Mouse (Mus musculus) MEL (cell line): ENCODE data around the gene Cadps. TPM values are rescaled to one million over a fixed set of nuclear protein-coding genes. Genes with fewer than 3 reads are reported as not detected.

Source experiments
- DNase-seq: peaks from one replicate; pipeline ENCODE4 v3.0.0; 2011; ENCODE audit warnings: low read depth, low spot score
- H3K27ac ChIP-seq: 2 replicates; pipeline ENCODE4 v1.5.1; 2012; ENCODE audit warnings: low read depth, mild to moderate bottlenecking, control low read depth, low read length, moderate library complexity; ENCODE audit not compliant: control insufficient read depth
- H3K27me3 ChIP-seq, 2 experiments: fragments of 150-350 bp in 1 of 2; sonication (generic) in 1 of 2; 2 replicates each; pipeline ENCODE4 v1.6.1; 2012; ENCODE audit warnings: low read length in 2 of 2, mild to moderate bottlenecking in 2 of 2, improper control_type of control experiment in 1 of 2, moderate library complexity in 1 of 2; ENCODE audit not compliant: insufficient read depth in 2 of 2, control insufficient read depth in 1 of 2
- H3K36me3 ChIP-seq, 2 experiments: 2 replicates each; pipeline ENCODE4 v1.6.1; 2012 to 2014; ENCODE audit warnings: low read length in 2 of 2, improper control_type of control experiment in 1 of 2, inconsistent platforms in 1 of 2, mild to moderate bottlenecking in 1 of 2; ENCODE audit not compliant: insufficient read depth in 2 of 2, control insufficient read depth in 1 of 2
- H3K4me1 ChIP-seq, 2 experiments: fragments of 150-350 bp in 1 of 2; sonication (generic) in 1 of 2; 2 replicates each; pipeline ENCODE4 v1.6.1; 2012; ENCODE audit warnings: low read length in 2 of 2, improper control_type of control experiment in 1 of 2, mild to moderate bottlenecking in 1 of 2; ENCODE audit not compliant: insufficient read depth in 2 of 2, control insufficient read depth in 1 of 2
- H3K4me3 ChIP-seq, 2 experiments: fragments of 150-350 bp in 1 of 2; sonication (generic) in 1 of 2; 2 replicates each; pipeline ENCODE4 v1.5.1; 2012; ENCODE audit warnings: low read depth in 2 of 2, low read length in 2 of 2, mild to moderate bottlenecking in 2 of 2, moderate library complexity in 2 of 2, control low read depth in 1 of 2, improper control_type of control experiment in 1 of 2; ENCODE audit not compliant: control insufficient read depth in 1 of 2, insufficient read depth in 1 of 2
- H3K79me2 ChIP-seq: 2 replicates; pipeline ENCODE4 v1.6.1; 2012; ENCODE audit warnings: mild to moderate bottlenecking, low read length, moderate library complexity; ENCODE audit not compliant: control insufficient read depth, poor library complexity, insufficient read depth
- H3K9ac ChIP-seq: 2 replicates; pipeline ENCODE4 v1.6.1; 2012; ENCODE audit warnings: low read depth, mild to moderate bottlenecking, control low read depth, low read length, moderate library complexity; ENCODE audit not compliant: control insufficient read depth, poor library complexity, severe bottlenecking
- H3K9me3 ChIP-seq: fragments of 150-350 bp; sonication (generic); replicated peaks from 2 replicates; pipeline ENCODE4 v1.6.1; 2012; ENCODE audit warnings: mild to moderate bottlenecking, low read length, improper control_type of control experiment, moderate library complexity; ENCODE audit not compliant: insufficient read depth
- BHLHE40 ChIP-seq: IDR thresholded peaks from 2 replicates; pipeline ENCODE4 v1.6.1; 2012; ENCODE audit warnings: low read depth, mild to moderate bottlenecking, inconsistent platforms, low read length, improper control_type of control experiment, borderline replicate concordance
- CHD1 ChIP-seq: IDR thresholded peaks from 2 replicates; pipeline ENCODE4 v1.6.1; 2012; ENCODE audit warnings: low read depth, mild to moderate bottlenecking, inconsistent platforms, low read length, improper control_type of control experiment
- CHD2 ChIP-seq: IDR thresholded peaks from 2 replicates; pipeline ENCODE4 v1.6.1; 2011; ENCODE audit warnings: low read length, improper control_type of control experiment
- CTCF ChIP-seq, 3 experiments: IDR thresholded peaks in 2 of 3; conservative IDR thresholded peaks in 1 of 3; 2 replicates each; pipeline ENCODE4 v1.5.1; 2011 to 2012; ENCODE audit warnings: low read length in 3 of 3, low read depth in 2 of 3, mild to moderate bottlenecking in 2 of 3, improper control_type of control experiment in 1 of 3, inconsistent platforms in 1 of 3, mixed read lengths in 1 of 3, moderate library complexity in 1 of 3; ENCODE audit not compliant: control insufficient read depth in 1 of 3, insufficient read depth in 1 of 3, poor library complexity in 1 of 3, severe bottlenecking in 1 of 3
- E2F4 ChIP-seq: IDR thresholded peaks from 2 replicates; pipeline ENCODE4 v1.6.1; 2011; ENCODE audit warnings: low read depth, low read length, improper control_type of control experiment, borderline replicate concordance
- ELF1 ChIP-seq: IDR thresholded peaks from 2 replicates; pipeline ENCODE4 v1.6.1; 2014; ENCODE audit warnings: low read depth, mild to moderate bottlenecking, inconsistent platforms, low read length, improper control_type of control experiment, moderate library complexity
- GATA1 ChIP-seq: IDR thresholded peaks from 2 replicates; pipeline ENCODE4 v1.6.1; 2011; ENCODE audit warnings: low read depth, low read length, improper control_type of control experiment
- HCFC1 ChIP-seq: IDR thresholded peaks from 2 replicates; pipeline ENCODE4 v1.6.1; 2012; ENCODE audit warnings: low read depth, mild to moderate bottlenecking, inconsistent platforms, low read length, improper control_type of control experiment, moderate library complexity
- JUND ChIP-seq: IDR thresholded peaks from 2 replicates; pipeline ENCODE4 v1.6.1; 2011; ENCODE audit warnings: low read depth, mild to moderate bottlenecking, improper control_type of control experiment, low read length
- MAFK ChIP-seq: IDR thresholded peaks from 2 replicates; pipeline ENCODE4 v1.6.1; 2011; ENCODE audit warnings: low read depth, mild to moderate bottlenecking, low read length, improper control_type of control experiment, borderline replicate concordance
- MAX ChIP-seq: IDR thresholded peaks from 2 replicates; pipeline ENCODE4 v1.6.1; 2011; ENCODE audit warnings: low read length, improper control_type of control experiment
- MAZ ChIP-seq: IDR thresholded peaks from 2 replicates; pipeline ENCODE4 v1.6.1; 2012; ENCODE audit warnings: low read depth, mild to moderate bottlenecking, inconsistent platforms, low read length, improper control_type of control experiment
- MEF2A ChIP-seq: IDR thresholded peaks from 2 replicates; pipeline ENCODE4 v1.6.1; 2014; ENCODE audit warnings: low read depth, mild to moderate bottlenecking, inconsistent platforms, low read length, improper control_type of control experiment; ENCODE audit not compliant: poor library complexity, insufficient replicate concordance, severe bottlenecking; ENCODE audit errors: extremely low read depth
- MXI1 ChIP-seq: IDR thresholded peaks from 2 replicates; pipeline ENCODE4 v1.6.1; 2011; ENCODE audit warnings: mild to moderate bottlenecking, low read depth, low read length, improper control_type of control experiment
- MYB ChIP-seq: IDR thresholded peaks from 2 replicates; pipeline ENCODE4 v1.6.1; 2011; ENCODE audit warnings: mild to moderate bottlenecking, low read depth, low read length, improper control_type of control experiment
- MYC ChIP-seq: IDR thresholded peaks from 2 replicates; pipeline ENCODE4 v1.6.1; 2011; ENCODE audit warnings: low read depth, mild to moderate bottlenecking, low read length, improper control_type of control experiment, moderate library complexity
- POLR2A ChIP-seq, 2 experiments: IDR thresholded peaks; 2 replicates each; pipeline ENCODE4 v1.6.1; 2011 to 2012; ENCODE audit warnings: low read length in 2 of 2, mild to moderate bottlenecking in 2 of 2, control low read depth in 1 of 2, improper control_type of control experiment in 1 of 2, low read depth in 1 of 2, moderate library complexity in 1 of 2; ENCODE audit not compliant: control insufficient read depth in 1 of 2, insufficient read depth in 1 of 2, poor library complexity in 1 of 2
- POLR2AphosphoS2 ChIP-seq: IDR thresholded peaks from 2 replicates; pipeline ENCODE4 v1.6.1; 2011; ENCODE audit warnings: low read length, improper control_type of control experiment
- RAD21 ChIP-seq: IDR thresholded peaks from 2 replicates; pipeline ENCODE4 v1.6.1; 2011; ENCODE audit warnings: mild to moderate bottlenecking, low read depth, low read length, improper control_type of control experiment
- RCOR1 ChIP-seq: IDR thresholded peaks from 2 replicates; pipeline ENCODE4 v1.6.1; 2012; ENCODE audit warnings: low read depth, mild to moderate bottlenecking, inconsistent platforms, low read length, improper control_type of control experiment
- SMC3 ChIP-seq: IDR thresholded peaks from 2 replicates; pipeline ENCODE4 v1.6.1; 2011; ENCODE audit warnings: low read depth, low read length, improper control_type of control experiment
- TAL1 ChIP-seq: IDR thresholded peaks from 2 replicates; pipeline ENCODE4 v1.6.1; 2012; ENCODE audit warnings: mild to moderate bottlenecking, inconsistent platforms, low read length, moderate library complexity, mixed read lengths
- TCF12 ChIP-seq: IDR thresholded peaks from 2 replicates; pipeline ENCODE4 v1.6.1; 2014; ENCODE audit warnings: low read depth, mild to moderate bottlenecking, inconsistent platforms, low read length, improper control_type of control experiment, moderate library complexity
- ZC3H11A ChIP-seq: IDR thresholded peaks from 2 replicates; pipeline ENCODE4 v1.6.1; 2012; ENCODE audit warnings: low read depth, mild to moderate bottlenecking, inconsistent platforms, low read length, improper control_type of control experiment
- ZKSCAN1 ChIP-seq: IDR thresholded peaks from 2 replicates; pipeline ENCODE4 v1.6.1; 2012; ENCODE audit warnings: low read depth, mild to moderate bottlenecking, inconsistent platforms, low read length, improper control_type of control experiment, moderate library complexity
- polyA plus RNA-seq, 2 experiments: library from polyadenylated mRNA; stranded (reverse) in 1 of 2; unstranded in 1 of 2; fragments of >175 nt in 1 of 2; fragments of >200 nt in 1 of 2; gene quantifications; 2 replicates each; pipeline versions ENCODE4 v1.2.1 to v1.2.4; 2012; ENCODE audit warnings: low replicate concordance in 2 of 2, low read depth in 1 of 2; ENCODE audit not compliant: insufficient read length in 2 of 2, insufficient read depth in 1 of 2, missing spikeins in 1 of 2
- total RNA-seq: library from RNA; depleted of rRNA; stranded (reverse); fragments of 300-350 nt; gene quantifications from 2 replicates; pipeline ENCODE4 v1.2.3, GENCODE M21; 2012

Gene Cadps
- total and polyA plus RNA-seq, 3 experiments, result not detected

GRCm38 (mm10) chr14:12560233-12560577 is 262.7 kb downstream of the Cadps start:
- no peak for TF ChIP-seq TAL1
- TF ChIP-seq MAX, result no peak
- no peak for TF ChIP-seq MXI1
- TF ChIP-seq RAD21, result no peak
- no peak for TF ChIP-seq MEF2A
- TF ChIP-seq MAZ, result no peak
- no peak for TF ChIP-seq CHD2
- no peak for TF ChIP-seq SMC3
- no peak for TF ChIP-seq MAFK
- TF ChIP-seq TCF12, result no peak
- no peak for TF ChIP-seq ZC3H11A
- TF ChIP-seq POLR2A (IDR thresholded peaks at IDR 0.05; ENCODE audit: control insufficient read depth in 1 of 2, insufficient read depth in 1 of 2, low read depth in 1 of 2, low read length in 2 of 2, poor library complexity in 1 of 2), result no peak
- TF ChIP-seq CHD1, result no peak
- TF ChIP-seq RCOR1, result no peak
- no peak for TF ChIP-seq POLR2AphosphoS2
- no peak for TF ChIP-seq ELF1
- no peak for TF ChIP-seq HCFC1
- no peak for TF ChIP-seq CTCF (IDR thresholded peaks at IDR 0.05 in 2 of 3, conservative IDR thresholded peaks at IDR 0.05 in 1 of 3; ENCODE audit: control insufficient read depth in 1 of 3, insufficient read depth in 1 of 3, low read depth in 2 of 3, low read length in 3 of 3, poor library complexity in 1 of 3, severe bottlenecking in 1 of 3)
- Histone ChIP-seq H3K27ac (no peak overlapping the region), H3K4me1 (no peaks in the 10 kb centered on the region), H3K27me3 (no peaks in the 10 kb centered on the region), H3K36me3 (no peaks in the 10 kb centered on the region), H3K9ac (no peak overlapping the region), H3K79me2 (no peaks in the 10 kb centered on the region), H3K4me3 (no peak overlapping the region), H3K9me3 (no peaks in the 10 kb centered on the region)
- DNase-seq, result no peak

DNA sequence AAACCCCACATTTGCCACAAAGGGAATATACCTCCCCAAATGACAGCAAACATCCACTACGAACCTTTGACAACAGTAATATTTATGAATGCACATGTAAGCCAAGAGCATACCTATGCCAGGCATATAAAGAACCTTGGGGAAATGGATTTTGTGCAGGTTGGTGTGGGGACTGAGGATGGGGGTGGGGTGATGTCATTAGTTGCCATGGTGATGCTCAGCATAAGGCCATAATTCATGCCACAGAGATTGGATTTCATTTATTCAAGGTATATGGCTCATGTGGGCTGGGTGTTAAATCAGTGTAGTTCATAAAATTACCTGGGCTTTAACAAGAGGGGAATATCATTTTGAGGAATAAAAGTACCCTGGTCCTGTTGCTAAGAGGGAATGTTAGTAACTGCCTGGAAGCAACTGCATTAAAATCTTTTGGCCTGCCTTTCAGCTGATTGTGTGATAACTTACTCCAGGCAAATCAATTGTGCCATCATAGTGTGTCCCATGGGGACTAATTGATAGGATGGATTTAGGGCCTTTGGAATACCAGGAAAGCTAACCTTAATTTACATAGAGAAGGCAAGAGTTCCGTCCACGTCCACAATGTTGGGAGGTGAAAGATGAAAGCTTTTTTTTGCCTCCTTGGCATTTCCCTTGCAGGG is 263.2 kb downstream of the Cadps start:
- no peaks in the 10 kb centered on the region for H3K9me3 ChIP-seq
- no peak for DNase-seq
- H3K27me3 ChIP-seq, result no peaks in the 10 kb centered on the region
- TF ChIP-seq GATA1 (no peak), JUND (no peak), MYB (no peak), MYC (no peak), TCF12 (no peak), RCOR1 (no peak), HCFC1 (no peak), ZKSCAN1 (no peak), BHLHE40 (no peak), CHD1 (no peak), MAZ (no peak), E2F4 (no peak)
- H3K4me3 ChIP-seq, result no peak overlapping the region
- H3K27ac ChIP-seq, result no peak overlapping the region
- H3K4me1 ChIP-seq, result no peaks in the 10 kb centered on the region
- no peaks in the 10 kb centered on the region for H3K79me2 ChIP-seq
- H3K9ac ChIP-seq, result no peak overlapping the region
- no peaks in the 10 kb centered on the region for H3K36me3 ChIP-seq
